Mouse (Mus musculus): ENCODE data around the gene Otud7b.

Otud7b gene

GRCm38 (mm10) chr3:96084146-96084755 is 20.1 kb upstream of the Otud7b start:
- DNase-seq (ENCODE audit: low spot score): no peak

GRCm38 (mm10) chr3:96087219-96087618 is 17.1 kb upstream of the Otud7b start:
- DNase-seq (ENCODE audit: low spot score): no peak

DNA sequence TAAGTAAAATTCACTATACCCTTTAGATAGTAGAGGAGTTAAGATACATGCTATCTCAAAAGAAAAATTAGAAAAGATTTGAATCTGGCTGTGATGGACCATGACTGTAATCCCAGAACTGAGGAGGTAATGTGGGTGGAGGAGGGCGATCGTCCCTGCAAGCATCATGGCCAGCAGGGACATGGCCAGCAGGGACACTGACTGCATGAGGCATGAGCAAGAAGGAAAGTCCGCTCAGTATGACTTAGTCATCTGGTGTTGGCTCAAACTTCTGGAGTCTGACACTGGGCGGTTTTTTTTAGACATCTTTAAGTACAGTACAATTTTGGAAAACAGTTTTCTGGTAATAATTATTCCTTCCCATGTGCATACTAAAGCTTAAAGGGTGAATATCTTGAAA is 16.5 kb upstream of the Otud7b start:
- DNase-seq (ENCODE audit: low spot score): no peak

GRCm38 (mm10) chr3:96089882-96090489 is 14.3 kb upstream of the Otud7b start:
- no peak for DNase-seq (ENCODE audit: low spot score)

- DNase-seq (ENCODE audit: low spot score): no peak
These were observed 13.2 kb upstream of the Otud7b start for GRCm38 (mm10) chr3:96091146-96091545.

DNA sequence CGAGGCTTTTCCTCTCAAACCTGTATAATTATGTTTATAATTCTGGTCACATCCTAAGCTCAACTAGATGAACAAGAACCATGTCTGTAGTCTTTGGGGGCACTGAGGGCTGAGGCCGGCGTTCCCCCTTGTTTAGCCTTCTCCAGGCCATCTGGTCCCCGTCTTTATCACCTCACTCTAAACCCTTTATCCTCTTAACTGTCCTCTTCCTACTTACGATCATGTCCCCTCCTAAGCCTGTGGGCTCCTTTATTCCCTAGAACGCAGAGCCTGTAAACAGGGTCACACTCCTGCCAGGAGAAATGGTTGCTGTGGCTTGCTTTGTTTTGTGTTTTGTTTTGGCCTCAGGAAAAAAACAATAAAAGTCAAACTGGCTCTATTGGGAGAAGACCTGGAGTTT is 12.4 kb upstream of the Otud7b start:
- DNase-seq (ENCODE audit: low spot score): no peak

GRCm38 (mm10) chr3:96093509-96093908 is 10.8 kb upstream of the Otud7b start:
- no peak for DNase-seq (ENCODE audit: low spot score)

- DNase-seq (ENCODE audit: low spot score): no peak
These were observed 10.1 kb upstream of the Otud7b start for GRCm38 (mm10) chr3:96094203-96094602.

DNA sequence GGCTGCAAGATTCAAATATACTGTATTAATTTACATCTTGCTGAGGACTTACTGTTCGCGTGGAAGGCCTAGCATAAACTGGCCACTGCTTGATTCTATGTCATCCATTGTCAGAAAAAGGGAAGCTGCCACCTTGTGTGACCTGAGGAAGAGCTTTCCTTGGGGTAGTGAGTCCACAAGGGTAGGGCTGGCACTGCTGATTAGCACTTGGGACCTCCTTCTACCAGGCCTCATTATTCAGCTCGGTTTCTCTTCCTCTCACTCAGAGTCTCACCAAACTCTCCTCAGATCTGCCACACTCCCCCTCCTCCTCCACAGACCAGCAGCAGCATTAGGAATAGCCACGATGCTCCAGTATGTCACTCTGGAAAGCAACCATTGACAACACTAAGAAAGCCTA is 6.2 kb upstream of the Otud7b start:
- DNase-seq (ENCODE audit: low spot score): no peak

GRCm38 (mm10) chr3:96098616-96099267 is 5.6 kb upstream of the Otud7b start:
- no peak for DNase-seq (ENCODE audit: low spot score)

DNA sequence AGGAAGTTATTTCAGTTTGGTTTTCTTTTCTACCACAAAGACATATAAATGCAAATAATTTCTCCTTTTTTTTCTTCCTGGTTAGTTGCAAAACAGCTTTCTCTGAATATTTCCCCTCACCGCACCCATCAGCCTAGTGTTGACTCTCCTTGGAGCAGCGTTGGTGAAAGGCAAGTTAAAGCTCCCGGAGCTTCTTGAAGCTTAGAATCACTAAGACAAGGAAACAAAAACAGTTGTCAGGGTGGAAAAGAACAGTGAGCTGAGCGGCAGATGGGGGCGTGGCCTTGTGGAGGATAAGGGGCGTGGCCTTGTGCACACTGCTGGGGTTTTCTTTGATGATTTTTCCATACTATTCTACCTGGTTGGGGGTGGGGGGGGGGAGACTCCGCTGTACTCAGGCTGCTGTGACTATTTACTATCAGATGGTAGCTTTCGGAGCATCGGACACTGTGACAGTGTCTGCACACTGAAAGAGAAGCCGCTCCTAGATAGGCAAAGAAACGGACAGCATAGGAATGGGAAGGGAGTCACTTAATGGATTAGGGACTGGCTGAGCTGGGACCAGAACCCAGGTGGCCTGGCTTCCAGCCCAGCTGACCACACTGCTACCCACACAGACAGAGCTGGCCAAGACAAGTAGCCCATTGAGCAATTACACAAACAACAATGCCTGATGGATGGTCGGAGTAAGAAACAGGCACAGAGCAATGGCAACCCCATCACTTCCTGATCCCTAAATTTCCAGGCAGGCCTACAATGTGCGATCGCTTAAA is 2.0 kb upstream of the Otud7b start:
- DNase-seq (ENCODE audit: low spot score): no peak

GRCm38 (mm10) chr3:96103901-96104260 is 446 bp upstream of the Otud7b start:
- no peak for DNase-seq (ENCODE audit: low spot score)

- no peak for DNase-seq (ENCODE audit: low spot score)
These were observed 963 bp downstream of the Otud7b start for GRCm38 (mm10) chr3:96105232-96105747.

GRCm38 (mm10) chr3:96106151-96106550 is 1.8 kb downstream of the Otud7b start:
- DNase-seq (ENCODE audit: low spot score): no peak

GRCm38 (mm10) chr3:96108315-96108714 is 4.0 kb downstream of the Otud7b start:
- no peak for DNase-seq (ENCODE audit: low spot score)

GRCm38 (mm10) chr3:96113251-96113650 is 8.9 kb downstream of the Otud7b start:
- no peak for DNase-seq (ENCODE audit: low spot score)

DNA sequence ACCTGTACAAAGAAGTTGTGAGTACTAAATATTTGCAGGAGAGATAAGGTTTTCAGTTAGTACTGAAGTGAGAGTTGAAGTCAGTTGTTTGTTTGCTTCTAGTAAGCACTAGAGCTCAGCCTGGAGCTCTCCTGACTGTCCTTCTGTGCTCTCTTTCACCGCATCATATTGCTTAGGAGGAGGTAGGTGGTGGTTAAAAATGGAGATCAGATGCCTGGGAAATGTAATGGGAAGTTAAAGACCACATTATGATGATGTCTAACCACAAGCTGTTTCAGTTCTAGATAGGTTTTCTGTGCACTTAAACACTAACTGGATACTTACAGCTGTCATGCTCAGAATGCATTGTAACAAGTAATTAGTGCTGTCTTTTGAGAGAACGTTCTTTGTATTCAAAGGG is 13.8 kb downstream of the Otud7b start:
- DNase-seq (ENCODE audit: low spot score): no peak

- no peak for DNase-seq (ENCODE audit: low spot score)
These were observed 14.4 kb downstream of the Otud7b start for GRCm38 (mm10) chr3:96118702-96119101.

GRCm38 (mm10) chr3:96124235-96124634 is 19.9 kb downstream of the Otud7b start:
- DNase-seq (ENCODE audit: low spot score): no peak

GRCm38 (mm10) chr3:96128128-96128527 is 23.8 kb downstream of the Otud7b start:
- no peak for DNase-seq (ENCODE audit: low spot score)

DNA sequence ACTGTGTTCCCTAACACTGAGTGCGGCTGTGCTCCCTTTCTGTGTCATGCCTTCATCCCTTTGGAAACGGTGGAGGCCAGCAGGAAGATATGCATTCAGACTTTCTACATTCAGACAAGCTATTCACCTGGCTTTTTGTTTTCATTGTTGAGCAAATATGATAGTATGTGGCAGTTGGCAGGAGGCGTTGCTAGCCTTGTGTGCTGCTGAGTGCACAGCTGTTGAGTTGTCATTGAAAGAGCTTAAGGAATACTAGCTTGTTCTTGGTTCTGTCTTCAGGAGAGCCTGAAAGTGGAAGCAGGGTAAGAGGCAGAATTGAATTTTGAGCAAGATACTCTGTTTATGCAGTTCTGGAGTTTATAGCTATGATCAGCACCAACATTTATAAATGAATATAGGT is 28.2 kb downstream of the Otud7b start:
- no peak for DNase-seq (ENCODE audit: low spot score)

DNA sequence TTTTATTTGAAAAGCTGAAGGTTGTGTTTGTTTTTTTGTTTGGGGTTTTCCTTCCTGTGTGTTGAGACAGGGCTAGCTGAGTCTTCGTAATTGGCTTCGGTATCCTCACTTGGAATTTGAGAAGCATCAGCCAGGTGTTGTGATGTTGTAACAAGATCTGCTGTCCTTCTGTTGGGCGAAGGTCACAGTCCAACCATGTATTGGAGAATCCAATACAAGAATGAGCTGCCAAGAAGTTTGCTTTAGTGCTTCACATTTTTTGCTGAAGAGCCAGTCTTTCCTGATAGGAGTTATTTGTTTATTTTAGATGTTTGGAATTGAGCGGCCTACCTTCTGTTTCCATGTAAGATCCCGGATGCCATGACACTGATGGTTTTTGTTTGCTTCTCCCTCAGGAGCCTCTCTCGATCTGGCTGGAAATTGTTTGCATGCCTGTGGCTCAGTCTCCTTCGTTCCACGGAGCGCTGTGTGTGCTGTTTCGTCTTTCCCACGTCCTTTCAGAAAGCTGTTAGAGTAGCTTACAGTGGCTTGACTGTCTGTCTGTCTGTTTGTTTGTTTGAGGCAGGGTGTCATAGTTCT is 29.1 kb downstream of the Otud7b start:
- no peak for DNase-seq (ENCODE audit: low spot score)

Data from urinary bladder, postnatal 10 days (tissue).